Mouse (Mus musculus) adrenal gland, postnatal 4 days (tissue): ENCODE results near the gene Cd177. TPM values are rescaled to one million over a fixed set of nuclear protein-coding genes. Genes with fewer than 3 reads are reported as not detected.

Source experiments
- total RNA-seq, 2 experiments: library from RNA; stranded (reverse); gene quantifications; 2 replicates each; pipeline ENCODE4 v1.2.3; 2021

Gene Cd177
- total RNA-seq, 2 experiments from 2014 or later = 1.5 to 3.9 TPM

Other genes starting within 250 kb of the Cd177 start
- not detected for gene AC161166.1, start 247.9 kb downstream of the Cd177 start, total RNA-seq
- 10 to 100 TPM; 24.9 to 25.7 TPM for gene Irgq, start 229.6 kb downstream of the Cd177 start, total RNA-seq
- not detected for gene Pinlyp, start 214.2 kb downstream of the Cd177 start, total RNA-seq
- 10 to 100 TPM; 56.8 to 64.4 TPM for gene Xrcc1, start 214.0 kb downstream of the Cd177 start, total RNA-seq
- 10 to 100 TPM; 17.7 to 20.4 TPM for gene Ethe1, start 172.8 kb downstream of the Cd177 start, total RNA-seq
- 1 to 10 TPM; 1.8 to 2.0 TPM for gene Zfp575, start 172.7 kb downstream of the Cd177 start, total RNA-seq
- gene Phldb3, start 149.5 kb downstream of the Cd177 start, total RNA-seq = 1 to 10 TPM; 6.5 to 6.9 TPM
- gene Lypd3, start 123.8 kb downstream of the Cd177 start, total RNA-seq = 1 to 10 TPM in 1 of 2 experiments, under 1 TPM in 1; 0.70 to 1.5 TPM
- gene Tex101, start 83.6 kb downstream of the Cd177 start, total RNA-seq = not detected
- gene BC049730, start 51.1 kb downstream of the Cd177 start, total RNA-seq = not detected
- gene Gm4763, start 33.4 kb downstream of the Cd177 start, total RNA-seq = not detected
- gene Ceacam10, start 16.9 kb upstream of the Cd177 start, total RNA-seq = under 1 TPM; 0.48 to 0.51 TPM
- gene Gm9844, start 101.9 kb upstream of the Cd177 start, total RNA-seq = under 1 TPM in 1 of 2 experiments, not detected in 1; 0.92 TPM
- gene Lypd4, start 109.6 kb upstream of the Cd177 start, total RNA-seq = not detected
- under 1 TPM in 1 of 2 experiments, not detected in 1; 0.17 TPM for gene Dmrtc2, start 109.7 kb upstream of the Cd177 start, total RNA-seq
- 1,000 to 10,000 TPM; 1,415 to 1,431 TPM for gene Rps19, start 124.1 kb upstream of the Cd177 start, total RNA-seq
- gene Cd79a, start 137.1 kb upstream of the Cd177 start, total RNA-seq = 1 to 10 TPM; 1.1 to 3.2 TPM
- gene Arhgef1, start 142.6 kb upstream of the Cd177 start, total RNA-seq = 100 to 1,000 TPM; 159 to 161 TPM
- gene Gm4881, start 184.2 kb upstream of the Cd177 start, total RNA-seq = not detected
- 100 to 1,000 TPM; 204 to 208 TPM for gene Rabac1, start 212.4 kb upstream of the Cd177 start, total RNA-seq
- gene Atp1a3, start 245.6 kb upstream of the Cd177 start, total RNA-seq = 10 to 100 TPM; 66.4 to 69.0 TPM